Mouse (Mus musculus) layer of hippocampus, adult 9-10 months (tissue): ENCODE results near the gene Otud7b.

Experiments
- DNase-seq: peaks from one replicate; pipeline ENCODE4 v3.0.0; 2022; ENCODE audit warnings: low spot score

Otud7b gene

GRCm38 (mm10) chr3:96084146-96084755 is 20.1 kb upstream of the Otud7b start:
- no peak for DNase-seq

GRCm38 (mm10) chr3:96087219-96087618 is 17.1 kb upstream of the Otud7b start:
- DNase-seq, result no peak

GRCm38 (mm10) chr3:96087801-96088200 is 16.5 kb upstream of the Otud7b start:
- DNase-seq, result no peak

GRCm38 (mm10) chr3:96089882-96090489 is 14.3 kb upstream of the Otud7b start:
- no peak for DNase-seq

- DNase-seq, result no peak
These were observed 13.2 kb upstream of the Otud7b start for GRCm38 (mm10) chr3:96091146-96091545.

GRCm38 (mm10) chr3:96091966-96092365 is 12.4 kb upstream of the Otud7b start:
- DNase-seq, result no peak

GRCm38 (mm10) chr3:96093509-96093908 is 10.8 kb upstream of the Otud7b start:
- DNase-seq, result no peak

- no peak for DNase-seq
These were observed 10.1 kb upstream of the Otud7b start for GRCm38 (mm10) chr3:96094203-96094602.

GRCm38 (mm10) chr3:96098168-96098567 is 6.2 kb upstream of the Otud7b start:
- DNase-seq, result no peak

GRCm38 (mm10) chr3:96098616-96099267 is 5.6 kb upstream of the Otud7b start:
- no peak for DNase-seq

- no peak for DNase-seq
These were observed 2.0 kb upstream of the Otud7b start for GRCm38 (mm10) chr3:96102100-96102872.

GRCm38 (mm10) chr3:96103901-96104260 is 446 bp upstream of the Otud7b start:
- no peak for DNase-seq

GRCm38 (mm10) chr3:96105232-96105747 is 963 bp downstream of the Otud7b start:
- no peak for DNase-seq

- DNase-seq, result no peak
These were observed 1.8 kb downstream of the Otud7b start for GRCm38 (mm10) chr3:96106151-96106550.

GRCm38 (mm10) chr3:96108315-96108714 is 4.0 kb downstream of the Otud7b start:
- DNase-seq, result no peak

GRCm38 (mm10) chr3:96113251-96113650 is 8.9 kb downstream of the Otud7b start:
- DNase-seq, result no peak

- no peak for DNase-seq
These were observed 13.8 kb downstream of the Otud7b start for GRCm38 (mm10) chr3:96118142-96118541.

GRCm38 (mm10) chr3:96118702-96119101 is 14.4 kb downstream of the Otud7b start:
- DNase-seq, result no peak

GRCm38 (mm10) chr3:96124235-96124634 is 19.9 kb downstream of the Otud7b start:
- DNase-seq, result no peak

- DNase-seq, result no peak
These were observed 23.8 kb downstream of the Otud7b start for GRCm38 (mm10) chr3:96128128-96128527.

GRCm38 (mm10) chr3:96132478-96132877 is 28.2 kb downstream of the Otud7b start:
- no peak for DNase-seq

- DNase-seq, result no peak
These were observed 29.1 kb downstream of the Otud7b start for GRCm38 (mm10) chr3:96133327-96133905.
